Mouse (Mus musculus): Measurements from ENCODE around the gene Natd1.

Natd1 gene

DNA sequence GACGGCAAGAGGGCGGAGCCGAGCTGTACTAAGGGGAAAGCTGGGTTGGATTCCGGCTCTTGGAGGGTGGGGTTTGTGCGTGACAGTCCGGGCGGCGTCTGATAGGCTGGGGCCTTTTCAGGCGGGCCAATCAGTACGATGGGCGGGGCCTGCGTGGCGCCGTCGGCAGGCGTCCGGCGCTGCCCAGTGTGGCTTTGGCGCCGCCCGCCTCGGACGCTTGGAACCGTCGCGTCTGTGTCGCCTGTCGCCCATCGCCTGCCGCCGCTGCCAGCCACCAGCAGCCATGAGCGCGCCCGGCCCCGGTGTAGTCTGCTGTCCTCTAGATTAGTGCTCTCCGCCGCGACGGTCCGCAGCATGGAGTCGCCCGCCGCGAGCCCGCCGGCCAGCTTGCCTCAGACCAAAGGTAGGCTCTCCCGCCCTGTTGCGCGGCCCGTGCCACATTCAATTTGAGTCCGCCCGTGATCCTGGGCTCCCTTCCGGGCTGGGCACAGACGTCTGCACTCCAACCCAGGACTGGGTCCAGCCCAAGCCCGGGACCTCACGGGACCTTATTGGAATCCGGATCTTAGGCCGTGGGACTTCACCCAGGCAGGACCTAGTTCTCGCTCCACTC is 17.4 kb upstream of the Natd1 start, which contains the start of gene Map2k3:
TSS of gene Map2k3 (plus strand) at position 165 of the 613 bp plus-strand sequence.
- DNase-seq (ENCODE audit: low spot score): peak; percentile 96

DNA sequence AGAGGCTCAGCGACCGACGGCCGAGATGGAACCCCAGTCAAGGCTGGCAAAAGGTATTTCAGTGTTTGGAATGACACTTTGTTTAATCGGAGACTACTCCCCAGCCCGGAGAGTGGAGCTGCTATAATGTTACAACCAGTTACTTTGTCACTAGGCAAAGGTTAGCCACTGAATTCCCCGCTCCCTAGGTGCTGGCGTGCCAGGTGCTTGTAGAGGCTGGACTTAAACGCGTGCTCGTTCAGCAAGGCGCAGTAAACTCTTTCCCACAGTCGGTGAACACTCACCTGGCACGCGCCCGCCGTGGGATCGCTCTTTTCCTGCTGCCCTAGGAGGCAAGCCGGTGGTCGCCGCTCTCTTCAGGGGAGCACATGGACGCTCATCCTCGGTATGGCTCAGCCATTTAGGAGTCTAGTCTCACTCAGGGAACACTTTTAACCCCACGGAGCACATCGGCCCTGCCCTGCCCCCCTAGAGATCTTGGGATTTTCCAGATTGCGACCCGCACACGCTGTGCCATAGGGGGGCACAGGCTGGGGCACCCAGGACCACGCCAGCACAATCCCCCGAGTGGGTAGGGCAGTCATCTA is 16.8 kb upstream of the Natd1 start:
- no peak for DNase-seq (ENCODE audit: low spot score)

DNA sequence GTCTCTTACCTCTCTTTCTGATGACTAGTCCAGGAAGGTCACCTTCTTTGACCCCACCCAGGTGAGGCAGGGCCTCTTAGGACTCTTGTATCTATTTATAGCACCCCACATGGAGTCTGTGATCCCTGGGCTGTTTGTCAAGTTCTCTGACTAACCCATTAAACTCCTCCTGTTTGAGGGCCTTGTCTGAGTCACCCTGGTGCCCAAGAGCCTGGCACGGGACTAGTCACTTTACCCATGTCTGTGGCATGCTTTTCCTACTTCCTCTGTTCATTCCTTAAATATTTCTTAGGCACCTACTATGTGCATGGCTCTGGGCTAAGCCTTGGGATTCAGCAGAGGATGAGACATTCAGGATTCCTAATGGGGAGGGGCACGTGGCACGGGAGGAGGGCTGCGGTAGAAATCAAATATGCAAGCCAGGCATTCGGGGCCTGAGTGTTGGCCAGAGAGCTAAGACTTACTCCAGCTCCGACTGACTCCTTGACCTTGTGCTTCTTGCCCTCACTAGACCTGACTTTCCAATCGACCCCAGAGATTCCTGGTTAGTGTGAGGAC is 16.3 kb upstream of the Natd1 start:
- peak; percentile 47 for DNase-seq (ENCODE audit: low spot score)

DNA sequence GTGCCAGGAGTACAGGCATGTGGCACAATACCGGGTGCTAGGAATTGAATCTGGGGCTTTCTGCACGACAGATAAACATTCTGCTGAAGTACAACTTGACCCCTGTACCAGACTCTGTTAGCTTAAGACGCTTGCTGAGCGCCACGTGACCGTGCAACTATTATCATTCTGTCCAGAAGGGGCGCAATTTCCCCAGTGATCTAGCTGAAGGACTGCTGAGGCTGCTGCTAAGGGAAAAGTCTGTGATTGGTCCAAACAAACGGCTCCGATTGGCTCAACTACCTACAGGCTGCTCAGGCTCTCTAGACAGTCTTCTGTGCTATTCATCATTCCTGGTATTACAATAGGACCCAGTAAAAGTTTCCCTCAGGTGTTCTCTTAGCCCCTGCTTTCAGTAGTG is 12.7 kb upstream of the Natd1 start:
- DNase-seq (ENCODE audit: low spot score): peak; percentile 53

DNA sequence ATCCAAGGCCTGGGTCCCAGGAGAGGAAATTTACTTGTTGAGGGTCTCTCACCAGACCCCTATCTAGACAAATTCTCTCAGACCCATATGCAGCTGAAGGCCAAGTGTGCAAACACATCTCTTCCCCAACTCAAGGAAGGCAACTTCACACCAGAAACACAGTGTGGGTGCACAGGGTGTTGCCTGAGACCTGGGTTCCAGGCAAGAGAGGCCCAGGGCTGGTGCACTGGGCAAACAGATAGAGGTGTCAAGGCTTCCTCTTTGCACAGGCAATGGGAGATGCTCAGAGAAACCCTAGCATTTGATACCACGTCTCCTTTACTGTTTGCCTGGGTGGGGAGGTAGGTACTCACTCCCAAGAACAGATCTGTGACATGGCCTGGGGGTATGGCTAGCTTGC is 10.4 kb upstream of the Natd1 start:
- no peak for DNase-seq (ENCODE audit: low spot score)

DNA sequence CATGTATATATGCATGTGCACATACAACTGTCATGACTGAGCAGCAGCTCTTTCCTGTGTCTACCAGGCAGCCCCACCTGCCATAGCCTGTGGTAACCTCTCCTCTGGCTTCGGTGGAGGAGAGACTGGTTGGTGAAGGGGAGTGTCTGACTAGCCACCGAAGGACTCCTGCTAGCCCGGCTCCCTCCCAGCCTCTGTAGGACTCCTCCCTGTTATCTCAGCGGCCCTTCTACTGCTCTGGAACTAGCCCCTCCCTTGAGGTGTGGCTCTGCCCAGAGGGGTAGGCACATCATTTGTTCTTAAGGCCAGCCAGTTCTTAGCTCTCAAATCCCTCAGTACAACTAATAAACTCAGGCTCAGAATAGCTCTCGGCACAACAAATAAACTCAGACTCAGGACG is 9.9 kb upstream of the Natd1 start:
- DNase-seq (ENCODE audit: low spot score): no peak

DNA sequence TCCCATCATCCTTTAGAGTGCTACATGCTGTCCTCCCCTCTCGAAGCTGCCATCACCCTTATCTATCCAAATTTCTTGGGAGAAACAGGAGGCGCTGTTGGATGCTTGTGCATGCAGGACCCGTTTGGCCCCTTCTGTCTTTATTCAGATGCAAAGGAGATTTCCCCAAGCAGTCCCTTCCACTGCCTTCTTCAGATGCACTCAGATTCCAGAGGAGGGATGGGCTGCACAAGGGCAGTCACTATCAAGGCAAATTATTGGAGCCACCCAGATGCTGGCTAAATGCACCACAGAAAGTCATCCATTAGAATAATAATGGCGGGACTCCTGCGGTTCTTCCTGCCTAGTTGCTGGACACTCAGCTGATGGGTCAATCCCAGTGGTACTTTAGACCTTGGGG is 8.4 kb upstream of the Natd1 start:
- DNase-seq (ENCODE audit: low spot score): no peak

DNA sequence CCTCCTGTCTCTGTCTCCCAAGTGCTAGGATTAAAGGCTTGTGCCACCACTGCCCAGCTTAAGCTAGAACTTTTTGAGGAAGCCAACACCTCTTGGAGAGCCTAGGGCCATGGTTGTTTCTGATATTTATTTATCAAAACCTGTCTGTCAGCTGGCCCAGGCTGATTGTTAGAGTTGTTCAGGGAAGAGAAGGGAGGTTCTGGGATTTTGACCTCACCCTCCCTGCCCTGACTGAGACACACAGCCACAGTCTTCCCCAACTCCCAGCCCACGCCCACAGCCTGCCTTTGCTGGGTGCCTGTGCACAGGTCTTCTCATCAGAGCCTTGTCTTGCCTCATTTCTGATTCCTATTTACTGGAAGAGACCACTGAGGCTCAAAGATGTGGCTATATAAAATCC is 7.6 kb upstream of the Natd1 start:
- no peak for DNase-seq (ENCODE audit: low spot score)

DNA sequence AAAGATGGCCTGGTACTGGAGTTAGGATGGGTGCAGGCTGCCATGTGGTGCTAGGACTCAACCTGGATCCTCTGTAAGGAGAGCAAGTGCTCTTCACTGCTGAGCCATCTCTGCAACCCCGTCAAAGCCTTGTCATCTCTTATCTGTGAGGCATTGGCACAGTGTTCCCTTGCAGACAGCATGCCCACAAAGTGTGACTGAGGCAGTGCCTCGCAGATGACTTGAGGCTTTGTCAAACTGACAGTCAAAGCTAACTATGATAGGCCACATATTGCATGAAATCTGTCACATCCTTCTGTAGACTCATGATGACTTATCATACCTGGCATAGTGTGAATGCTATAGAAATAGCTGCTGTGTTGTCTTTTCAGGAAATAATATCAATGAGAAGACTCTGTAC is 5.5 kb upstream of the Natd1 start:
- DNase-seq (ENCODE audit: low spot score): no peak

DNA sequence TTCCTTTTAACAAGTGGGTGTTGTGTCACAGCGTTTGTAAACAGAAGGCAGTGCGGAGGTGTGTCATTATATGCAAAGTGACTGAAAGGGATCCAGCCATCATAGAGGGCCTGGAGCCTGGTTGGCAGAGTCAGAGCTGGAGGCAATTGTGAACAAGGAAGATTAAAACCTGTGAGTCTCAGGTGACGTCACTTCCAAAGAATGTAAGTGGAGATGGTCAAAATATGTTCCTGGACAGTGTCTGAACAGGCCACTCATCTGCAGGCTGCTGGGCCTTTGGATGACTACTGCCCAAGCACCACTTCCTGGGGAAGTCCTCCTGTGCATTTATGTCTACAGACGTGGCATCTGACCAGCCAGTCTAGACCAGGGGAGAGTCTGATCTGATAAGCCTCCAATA is 651 bp upstream of the Natd1 start:
- DNase-seq (ENCODE audit: low spot score): no peak

DNA sequence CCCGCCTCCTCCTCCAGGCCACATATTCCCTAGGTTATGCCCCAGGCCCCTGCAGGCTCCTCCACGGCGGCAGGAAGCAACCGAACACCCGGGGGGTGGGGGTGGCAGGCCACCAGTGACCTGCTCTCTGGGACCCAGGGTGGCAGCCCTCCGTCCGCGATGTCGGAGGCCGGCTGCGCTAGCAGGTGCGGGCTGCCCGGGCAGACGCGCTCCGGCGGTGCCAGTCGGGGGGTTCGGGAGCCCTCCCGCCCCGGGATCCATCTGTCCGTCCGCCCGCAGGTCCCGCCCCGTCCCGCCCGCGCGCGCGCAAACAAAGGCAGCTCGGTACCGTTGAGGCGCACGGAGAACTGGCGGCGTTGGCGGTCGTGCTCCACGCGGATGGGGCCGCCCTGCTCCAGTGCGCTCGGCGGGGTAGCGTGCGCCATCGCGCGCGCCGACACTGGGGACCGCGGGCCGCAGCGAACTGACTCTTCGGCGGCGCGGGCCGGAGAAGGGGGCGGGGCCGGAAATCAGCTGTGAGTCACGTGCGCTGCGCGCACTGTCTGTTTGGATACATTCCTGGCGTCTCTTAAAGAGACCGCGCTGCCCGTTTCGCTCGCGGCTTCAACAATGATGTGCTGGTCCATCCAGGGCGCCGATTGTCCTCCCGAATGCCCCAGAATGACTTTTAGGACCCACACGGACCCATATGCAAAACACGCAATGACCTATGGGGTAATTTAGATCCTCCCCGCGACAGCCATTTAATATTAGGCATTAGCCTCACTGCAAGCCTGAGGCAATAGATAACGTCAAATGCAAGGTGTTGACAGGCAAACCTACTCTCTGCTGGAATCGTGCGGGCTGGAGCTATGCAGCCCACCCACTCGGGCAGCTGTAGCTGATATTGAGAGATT is 1.0 kb downstream of the Natd1 start:
- DNase-seq (ENCODE audit: low spot score): peak; percentile 92

DNA sequence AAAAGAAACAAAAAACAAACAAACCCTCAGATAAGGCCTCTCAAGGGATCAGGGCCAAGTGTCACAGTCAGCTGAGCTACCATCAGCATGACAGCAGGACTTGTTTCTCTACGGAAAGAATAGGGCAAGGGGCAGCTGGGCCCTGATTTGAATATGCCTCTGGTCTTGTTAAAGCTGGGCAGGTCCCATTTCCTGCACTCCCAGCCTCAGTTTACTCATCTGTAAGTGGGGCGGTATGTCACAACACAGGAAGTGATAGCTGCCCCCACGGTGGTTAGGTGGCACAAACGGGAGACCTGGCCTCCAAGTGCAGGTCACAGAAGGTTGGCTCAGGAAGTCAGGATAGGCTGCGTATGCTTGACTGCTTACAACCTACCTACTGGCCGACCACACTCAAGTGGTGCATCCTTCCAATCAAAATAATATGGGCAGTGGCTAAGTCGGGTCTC is 2.0 kb downstream of the Natd1 start:
- peak; percentile 83 for DNase-seq (ENCODE audit: low spot score)

DNA sequence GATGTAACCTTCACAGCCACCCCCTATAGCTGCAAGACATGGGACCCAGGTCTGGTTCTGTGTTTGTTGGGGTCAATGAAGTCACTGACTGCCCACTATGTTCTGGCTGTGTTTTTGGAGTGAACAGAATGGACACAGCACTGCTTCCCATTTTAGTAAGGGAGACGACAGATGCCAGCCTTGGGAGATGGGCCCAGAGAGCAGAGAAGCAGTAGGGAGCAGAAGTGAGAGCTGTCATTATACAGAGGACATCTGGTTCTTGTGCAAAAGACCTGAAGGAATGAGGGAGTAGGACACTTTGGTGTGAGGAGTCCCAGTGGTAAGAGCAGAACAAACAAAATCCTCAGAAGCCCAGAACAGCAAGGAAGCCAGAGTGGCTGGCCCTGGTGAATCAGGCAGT is 4.9 kb downstream of the Natd1 start:
- no peak for DNase-seq (ENCODE audit: low spot score)

DNA sequence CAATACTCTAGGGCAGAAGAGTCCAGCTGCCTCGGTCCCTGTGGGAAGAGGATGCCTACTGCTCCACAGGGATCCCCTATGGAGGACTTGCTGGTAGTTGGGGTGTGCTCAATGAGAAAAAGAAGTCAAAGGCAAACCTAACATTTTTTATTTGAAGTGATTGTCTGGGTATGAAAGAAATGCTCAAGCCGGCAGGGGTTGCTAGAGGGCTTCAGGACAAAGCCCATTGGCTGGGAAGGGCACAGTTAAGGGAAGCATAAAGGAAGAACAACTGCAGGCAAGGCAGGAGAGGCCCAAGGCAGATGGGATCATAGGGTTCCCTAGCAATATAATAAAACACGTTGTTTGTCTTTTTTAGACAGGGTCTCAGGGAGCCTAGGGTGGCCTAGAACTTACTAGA is 6.5 kb downstream of the Natd1 start:
- no peak for DNase-seq (ENCODE audit: low spot score)

DNA sequence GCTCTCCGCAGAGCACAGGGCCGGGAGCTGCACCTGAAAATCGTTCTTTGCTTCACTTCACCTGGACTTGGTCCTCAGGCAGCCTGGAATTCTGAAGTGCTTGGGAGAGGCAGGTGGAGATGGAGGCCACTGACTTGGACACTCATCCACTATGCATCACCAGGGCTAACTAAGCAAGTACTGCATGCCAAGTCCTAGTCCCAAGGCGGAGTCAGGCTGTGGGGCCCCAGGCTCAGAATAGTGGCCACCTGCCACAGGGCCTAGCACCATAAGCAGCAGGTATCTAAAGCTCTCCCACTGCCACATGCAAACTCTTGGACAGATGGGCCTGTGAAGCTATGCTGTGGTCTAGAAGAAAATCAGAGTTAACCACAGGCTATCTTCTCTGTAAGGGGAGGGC is 8.1 kb downstream of the Natd1 start:
- DNase-seq (ENCODE audit: low spot score): no peak

DNA sequence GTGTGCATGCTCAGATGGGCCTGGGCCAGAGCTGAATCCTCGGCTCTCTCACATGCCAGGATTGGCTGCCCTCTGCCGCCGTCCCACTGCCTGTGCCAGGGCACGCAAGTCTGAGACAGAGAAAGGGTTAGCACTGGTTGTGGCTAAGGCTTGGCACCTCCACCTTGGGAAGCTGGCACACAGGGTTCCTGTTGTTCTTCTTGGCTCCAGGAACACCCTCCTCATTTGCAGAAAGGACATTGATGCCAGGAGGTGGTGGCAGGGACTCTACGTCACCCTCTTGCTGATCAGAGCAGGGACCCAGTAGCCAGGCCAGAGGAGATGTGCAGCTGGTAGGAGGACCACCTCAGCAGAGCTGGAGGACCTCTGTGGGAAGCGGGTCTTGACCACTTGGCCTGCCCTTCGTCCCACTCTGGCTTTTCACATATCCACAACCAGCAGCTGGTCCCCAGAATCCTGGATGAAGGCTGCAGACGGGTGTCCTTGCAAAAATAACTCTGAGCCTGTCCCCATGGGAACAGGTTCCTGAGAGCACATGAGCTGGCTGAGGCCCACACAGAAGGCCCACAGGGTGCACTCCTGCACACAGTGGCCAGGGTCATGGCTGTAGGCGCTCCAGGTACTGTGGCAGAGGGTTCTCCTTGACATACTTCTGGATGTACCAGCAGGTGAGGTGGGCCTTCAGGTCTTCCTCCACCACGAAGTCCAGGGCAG is 9.0 kb downstream of the Natd1 start:
- DNase-seq (ENCODE audit: low spot score): no peak

DNA sequence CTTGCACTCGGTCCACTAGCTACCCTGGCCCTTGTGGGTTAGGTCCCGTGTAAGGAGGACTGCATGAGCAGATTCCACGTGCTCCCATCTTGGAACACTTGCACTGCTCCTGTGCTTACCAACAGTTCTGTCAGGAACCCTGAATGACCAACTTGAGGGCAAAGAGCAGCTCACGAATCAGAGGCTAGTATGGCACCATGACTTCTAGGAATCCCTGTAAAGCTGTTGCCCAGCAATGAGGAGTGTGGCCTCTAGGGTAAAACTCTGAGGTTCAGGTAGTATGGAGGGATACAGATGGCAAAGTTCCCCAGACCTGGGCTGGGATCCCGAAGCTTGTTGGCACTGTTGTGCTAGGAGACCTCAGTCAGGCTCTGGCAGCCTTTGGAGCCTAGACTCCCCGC is 10.9 kb downstream of the Natd1 start:
- no peak for DNase-seq (ENCODE audit: low spot score)

DNA sequence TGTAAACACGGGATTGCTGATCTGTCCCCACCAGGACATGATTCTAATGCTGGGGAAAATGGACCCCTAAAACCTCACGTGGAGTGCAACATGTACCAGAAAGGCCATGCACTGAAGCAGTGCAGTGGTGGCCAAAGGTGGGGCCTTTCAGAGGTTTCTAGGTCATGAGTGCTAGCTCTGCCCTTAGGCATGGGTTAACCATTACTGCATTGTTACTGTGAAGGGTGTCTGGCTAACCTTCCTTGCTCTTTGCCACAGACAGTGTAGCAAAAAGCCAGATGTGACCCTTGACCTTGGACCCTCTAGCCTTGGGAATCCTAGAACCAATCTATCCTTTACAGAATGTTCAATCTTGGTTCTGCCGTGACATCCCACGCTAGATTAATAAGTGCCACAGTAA is 12.1 kb downstream of the Natd1 start:
- no peak for DNase-seq (ENCODE audit: low spot score)

DNA sequence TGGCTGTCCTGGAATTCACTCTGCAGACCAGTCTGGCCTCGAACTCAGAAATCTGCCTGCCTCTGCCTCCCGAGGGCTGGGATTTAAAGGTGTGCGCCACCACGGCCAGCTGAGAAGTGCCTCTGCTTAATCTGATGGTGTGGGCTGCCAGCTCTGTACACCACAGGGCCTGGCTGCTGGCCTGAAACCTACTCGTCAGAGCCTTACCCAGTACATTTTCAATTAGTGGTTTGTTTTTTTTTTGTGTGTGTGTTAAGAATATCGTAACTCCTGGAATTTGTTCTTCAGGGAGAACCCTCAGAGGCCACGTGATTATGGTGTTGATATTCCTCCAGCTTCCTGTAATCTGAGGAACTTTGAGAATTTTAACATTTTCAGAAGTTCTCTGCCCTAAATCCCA is 12.5 kb downstream of the Natd1 start:
- peak; percentile 55 for DNase-seq (ENCODE audit: low spot score)

DNA sequence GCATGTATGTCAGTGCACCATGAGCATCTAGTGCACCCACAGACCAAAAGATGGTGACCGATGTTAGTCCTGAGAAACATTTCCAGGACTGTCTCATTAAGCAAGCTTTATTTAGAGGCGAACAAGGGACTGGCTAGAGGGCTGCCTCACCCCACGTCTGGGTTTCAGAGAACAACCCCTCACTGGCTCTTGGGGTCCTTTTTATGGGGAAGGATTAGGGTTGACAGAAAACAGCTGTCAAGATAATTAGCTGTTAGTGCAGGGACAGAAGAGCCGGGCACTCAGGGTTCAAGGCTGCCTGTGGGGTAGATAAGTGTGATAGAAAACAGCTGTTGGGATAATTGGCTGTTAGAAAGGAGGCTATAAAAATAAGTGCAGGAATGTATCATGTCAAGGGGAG is 18.6 kb downstream of the Natd1 start:
- DNase-seq (ENCODE audit: low spot score): no peak

DNA sequence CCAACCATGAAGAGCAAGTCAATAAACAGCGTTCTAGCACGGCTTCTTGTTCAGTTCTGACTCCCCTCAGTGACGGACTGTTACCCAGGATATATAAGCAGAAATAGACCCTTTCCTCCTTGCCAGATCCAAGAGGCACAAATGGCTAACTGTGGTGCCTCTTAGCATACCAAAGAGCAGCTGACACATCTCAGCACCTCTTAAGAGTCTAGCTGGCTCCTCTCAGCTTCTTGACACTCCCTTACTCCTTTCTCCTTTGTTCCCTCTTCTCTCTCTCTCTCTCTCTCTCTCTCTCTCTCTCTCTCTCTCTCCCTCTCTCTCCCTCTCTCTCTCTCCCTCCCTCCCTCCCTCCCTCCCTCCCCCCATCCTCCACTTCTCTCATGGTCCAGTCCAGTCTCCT is 23.8 kb downstream of the Natd1 start:
- DNase-seq (ENCODE audit: low spot score): no peak

DNA sequence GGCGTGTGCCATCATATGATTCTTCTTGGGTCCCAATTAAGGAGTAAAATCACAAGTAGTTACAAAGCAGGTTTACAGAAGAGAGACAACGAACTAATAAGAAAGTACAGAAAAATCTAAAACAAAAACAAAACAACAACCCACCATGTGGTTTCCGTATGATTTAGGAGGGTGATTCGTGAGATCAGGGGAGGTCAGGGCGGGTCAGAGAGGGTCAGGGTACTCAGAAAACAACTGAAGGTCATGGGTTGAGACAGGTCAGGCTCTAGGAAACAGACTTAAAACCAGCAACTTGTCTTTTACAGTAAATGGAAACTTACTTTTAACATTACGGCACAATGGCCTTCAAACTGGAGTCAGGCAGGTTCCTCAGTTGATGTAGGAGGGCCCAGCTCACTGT is 24.3 kb downstream of the Natd1 start:
- DNase-seq (ENCODE audit: low spot score): no peak
